Mouse (Mus musculus): ENCODE results near the gene Jsrp1.

The Jsrp1 gene

GRCm38 (mm10) chr10:80813366-80813765, at the start of gene Jsrp1:
Gene Jsrp1 (minus strand): TSS chr10:80813498.
- DNase-seq (ENCODE audit: low read depth, low spot score): no peak

GRCm38 (mm10) chr10:80862305-80862704, 49.0 kb upstream of the Jsrp1 start:
- DNase-seq (ENCODE audit: low read depth, low spot score): no peak

GRCm38 (mm10) chr10:80858350-80858935, 45.1 kb upstream of the Jsrp1 start:
- DNase-seq (ENCODE audit: low read depth, low spot score): no peak

- no peak for DNase-seq (ENCODE audit: low read depth, low spot score)
Observed at GRCm38 (mm10) chr10:80857848-80858247, 44.5 kb upstream of the Jsrp1 start.

GRCm38 (mm10) chr10:80857386-80857785, 44.1 kb upstream of the Jsrp1 start:
- peak; percentile 55 for DNase-seq (ENCODE audit: low read depth, low spot score)

GRCm38 (mm10) chr10:80856908-80857307, 43.6 kb upstream of the Jsrp1 start:
- no peak for DNase-seq (ENCODE audit: low read depth, low spot score)

GRCm38 (mm10) chr10:80856267-80856666, 43.0 kb upstream of the Jsrp1 start:
- DNase-seq (ENCODE audit: low read depth, low spot score): no peak

GRCm38 (mm10) chr10:80855749-80856073, 42.4 kb upstream of the Jsrp1 start:
- no peak for DNase-seq (ENCODE audit: low read depth, low spot score)

- peak; percentile 86 for DNase-seq (ENCODE audit: low read depth, low spot score)
Observed at GRCm38 (mm10) chr10:80854913-80855748, 41.8 kb upstream of the Jsrp1 start, which contains the start of the genes Lsm7 and Sppl2b. Gene Lsm7 (minus strand): TSS chr10:80855209. Gene Sppl2b (plus strand): TSS chr10:80855275.

- DNase-seq (ENCODE audit: low read depth, low spot score): no peak
Observed at GRCm38 (mm10) chr10:80848571-80848970, 35.3 kb upstream of the Jsrp1 start.

GRCm38 (mm10) chr10:80845732-80846131, 32.4 kb upstream of the Jsrp1 start:
- DNase-seq (ENCODE audit: low read depth, low spot score): peak; percentile 64

GRCm38 (mm10) chr10:80845055-80845693, 31.9 kb upstream of the Jsrp1 start:
- DNase-seq (ENCODE audit: low read depth, low spot score): no peak

GRCm38 (mm10) chr10:80843931-80844547, 30.7 kb upstream of the Jsrp1 start, which contains the start of gene Lingo3:
Gene Lingo3 (minus strand): TSS chr10:80844039.
- no peak for DNase-seq (ENCODE audit: low read depth, low spot score)

- no peak for DNase-seq (ENCODE audit: low read depth, low spot score)
Observed at GRCm38 (mm10) chr10:80843087-80843930, 30.0 kb upstream of the Jsrp1 start.

GRCm38 (mm10) chr10:80842334-80842733, 29.0 kb upstream of the Jsrp1 start:
- no peak for DNase-seq (ENCODE audit: low read depth, low spot score)

- DNase-seq (ENCODE audit: low read depth, low spot score): no peak
Observed at GRCm38 (mm10) chr10:80841685-80842084, 28.4 kb upstream of the Jsrp1 start.

GRCm38 (mm10) chr10:80839848-80840247, 26.6 kb upstream of the Jsrp1 start:
- no peak for DNase-seq (ENCODE audit: low read depth, low spot score)

GRCm38 (mm10) chr10:80838346-80838912, 25.1 kb upstream of the Jsrp1 start:
- no peak for DNase-seq (ENCODE audit: low read depth, low spot score)

GRCm38 (mm10) chr10:80837827-80838226, 24.5 kb upstream of the Jsrp1 start:
- DNase-seq (ENCODE audit: low read depth, low spot score): no peak

- no peak for DNase-seq (ENCODE audit: low read depth, low spot score)
Observed at GRCm38 (mm10) chr10:80836949-80837379, 23.7 kb upstream of the Jsrp1 start.

- DNase-seq (ENCODE audit: low read depth, low spot score): no peak
Observed at GRCm38 (mm10) chr10:80835617-80836016, 22.3 kb upstream of the Jsrp1 start.

Measured in telencephalon, adult 2 months (tissue).